Mouse (Mus musculus) ovary, adult 18-20 months (tissue): Measurements from ENCODE around the gene Rsph1.

Source experiments
- DNase-seq: peaks from one replicate; pipeline ENCODE4 v3.0.0; 2022; ENCODE audit warnings: low spot score, mixed read lengths

Rsph1 gene

GRCm38 (mm10) chr17:31257149-31257548, 20.0 kb downstream of the Rsph1 start:
- no peak for DNase-seq

- peak; percentile 73 for DNase-seq
Measured at GRCm38 (mm10) chr17:31254463-31254931, 22.7 kb downstream of the Rsph1 start.

GRCm38 (mm10) chr17:31253951-31254350, 23.2 kb downstream of the Rsph1 start:
- no peak for DNase-seq

GRCm38 (mm10) chr17:31247144-31247543, 30.0 kb downstream of the Rsph1 start:
- DNase-seq: no peak

- no peak for DNase-seq
Measured at GRCm38 (mm10) chr17:31245321-31245720, 31.9 kb downstream of the Rsph1 start.

- no peak for DNase-seq
Measured at GRCm38 (mm10) chr17:31242764-31243163, 34.4 kb downstream of the Rsph1 start.

GRCm38 (mm10) chr17:31241156-31241555, 36.0 kb downstream of the Rsph1 start:
- no peak for DNase-seq

GRCm38 (mm10) chr17:31238234-31239020, 38.8 kb downstream of the Rsph1 start:
- DNase-seq: no peak

- DNase-seq: no peak
Measured at GRCm38 (mm10) chr17:31235915-31236314, 41.3 kb downstream of the Rsph1 start.

GRCm38 (mm10) chr17:31232251-31233010, 44.8 kb downstream of the Rsph1 start:
- DNase-seq: no peak

- DNase-seq: no peak
Measured at GRCm38 (mm10) chr17:31231780-31232179, 45.4 kb downstream of the Rsph1 start.

GRCm38 (mm10) chr17:31226931-31227330, 50.3 kb downstream of the Rsph1 start:
- no peak for DNase-seq

GRCm38 (mm10) chr17:31226368-31226767, 50.8 kb downstream of the Rsph1 start:
- no peak for DNase-seq

- DNase-seq: no peak
Measured at GRCm38 (mm10) chr17:31224591-31224990, 52.6 kb downstream of the Rsph1 start.

- DNase-seq: no peak
Measured at GRCm38 (mm10) chr17:31223835-31224234, 53.3 kb downstream of the Rsph1 start.

GRCm38 (mm10) chr17:31222810-31223310, 54.3 kb downstream of the Rsph1 start:
- DNase-seq: no peak

GRCm38 (mm10) chr17:31216068-31216955, 60.9 kb downstream of the Rsph1 start:
- no peak for DNase-seq

- DNase-seq: no peak
Measured at GRCm38 (mm10) chr17:31211881-31212280, 65.3 kb downstream of the Rsph1 start.

- DNase-seq: no peak
Measured at GRCm38 (mm10) chr17:31210299-31210698, 66.9 kb downstream of the Rsph1 start.

GRCm38 (mm10) chr17:31209376-31209930, 67.7 kb downstream of the Rsph1 start:
- DNase-seq: no peak

GRCm38 (mm10) chr17:31208654-31209053, 68.5 kb downstream of the Rsph1 start:
- DNase-seq: no peak
